Mouse (Mus musculus) E14TG2a.4 (cell line): ENCODE data around the gene Csnk1d.

Experiments
- CTCF ChIP-seq: conservative IDR thresholded peaks from 2 replicates; pipeline ENCODE4 v1.5.1; 2014; ENCODE audit warnings: low read length
- NANOG ChIP-seq: IDR thresholded peaks from 2 replicates; pipeline ENCODE4 v1.6.1; 2014; ENCODE audit warnings: borderline replicate concordance, low read length, mixed read lengths

- TF ChIP-seq CTCF (no peak), NANOG (no peak)
These were observed 17.8 kb downstream of the Csnk1d start for GRCm38 (mm10) chr11:120973318-120973717.
